Mouse (Mus musculus): Measurements from ENCODE around the gene 1700001L19Rik.

- no peak for TF ChIP-seq CTCF (IDR thresholded peaks at IDR 0.05; ENCODE audit: low read depth, low read length)
- no peak for TF ChIP-seq TAL1 (conservative IDR thresholded peaks at IDR 0.05; ENCODE audit: low read depth, low read length)
- TF ChIP-seq GATA1 (IDR thresholded peaks at IDR 0.05; ENCODE audit: borderline replicate concordance, low read length), result no peak
- no peak for TF ChIP-seq GATA2 (IDR thresholded peaks at IDR 0.05; ENCODE audit: borderline replicate concordance, low read depth, low read length)
- TF ChIP-seq POLR2AphosphoS5 (IDR thresholded peaks at IDR 0.05; ENCODE audit: insufficient replicate concordance, low read depth, low read length), result no peak
These were observed 8.5 kb downstream of the 1700001L19Rik start for GRCm38 (mm10) chr13:68605689-68606126.

All from G1E (cell line).